Mouse (Mus musculus) kidney, embryonic 16.5 days (tissue): ENCODE results near the gene Fbxo34. TPM values are rescaled to one million over a fixed set of nuclear protein-coding genes. Genes with fewer than 3 reads are reported as not detected.

Experiments used
- ATAC-seq: fragments of 200-750 bp; cut with Nextera tagmentation; 2 replicates; pipeline ENCODE4 v1.8.0; 2017; ENCODE audit warnings: moderate TSS enrichment; ENCODE audit not compliant: low FRiP score, low TSS enrichment
- H3K27ac ChIP-seq: fragments of 300-500 bp; sonication (generic); 2 replicates; pipeline ENCODE4 v1.5.1; 2014; ENCODE audit warnings: low read length
- H3K27me3 ChIP-seq: fragments of 300-500 bp; sonication (generic); 2 replicates; pipeline ENCODE4 v1.6.1; 2014; ENCODE audit warnings: low read length, control low read depth, mixed read lengths; ENCODE audit not compliant: insufficient read depth
- H3K36me3 ChIP-seq: fragments of 300-500 bp; sonication (generic); 2 replicates; pipeline ENCODE4 v1.6.1; 2014; ENCODE audit warnings: low read length, control low read depth, mixed read lengths; ENCODE audit not compliant: insufficient read depth
- H3K4me1 ChIP-seq: fragments of 300-500 bp; sonication (generic); 2 replicates; pipeline ENCODE4 v1.6.1; 2014; ENCODE audit warnings: low read length, control low read depth, mixed read lengths; ENCODE audit not compliant: insufficient read depth
- H3K4me2 ChIP-seq: fragments of 300-500 bp; sonication (generic); replicated peaks from 2 replicates; pipeline ENCODE4 v1.6.1; 2014; ENCODE audit warnings: low read depth, low read length
- H3K4me3 ChIP-seq: fragments of 300-500 bp; sonication (generic); 2 replicates; pipeline ENCODE4 v1.5.1; 2014; ENCODE audit warnings: mild to moderate bottlenecking, low read length
- H3K9ac ChIP-seq: fragments of 300-500 bp; sonication (generic); replicated peaks from 2 replicates; pipeline ENCODE4 v1.6.1; 2014; ENCODE audit warnings: low read length
- H3K9me3 ChIP-seq: fragments of 300-500 bp; sonication (generic); 2 replicates; pipeline ENCODE4 v1.6.1; 2016; ENCODE audit warnings: low read length, control low read depth
- WGBS: fragments of 180-500 bp; shearing (Covaris S2); extraction: QIAGEN DNeasy Blood & Tissue Kit; methylation state at CpG from one replicate; pipeline ENCODE4 v1.1.7; 2014; 5-methylcytosine and 5-hydroxymethylcytosine counted together
- polyA plus RNA-seq: library from polyadenylated mRNA; unstranded; fragments of >200 nt; fragmentation: Nextera tagmentation; extraction: Ambion mirVana; gene quantifications from 2 replicates; pipeline ENCODE4 v1.2.1, GENCODE M21; 2015

Fbxo34 gene
- polyA plus RNA-seq, 1 experiment from 2014 or later, result 24.1 TPM

GRCm38 (mm10) chr14:47488732-47489131 is 38.5 kb downstream of the Fbxo34 start:
- H3K4me1 ChIP-seq, result peaks cover 18% of the 10 kb centered on the region
- H3K27me3 ChIP-seq, result no peaks in the 10 kb centered on the region
- no peak for ATAC-seq
- no peak overlapping the region for H3K4me2 ChIP-seq
- WGBS, result 56% methylated on average over 7 of the region's 7 CpGs
- H3K4me3 ChIP-seq, result no peak overlapping the region
- H3K9ac ChIP-seq, result no peak overlapping the region
- no peak overlapping the region for H3K27ac ChIP-seq
- H3K9me3 ChIP-seq, result no peaks in the 10 kb centered on the region
- H3K36me3 ChIP-seq, result no peaks in the 10 kb centered on the region

- ATAC-seq, result no peak
- WGBS, result 46% methylated on average over 10 of the region's 10 CpGs
- H3K9ac ChIP-seq, result no peak overlapping the region
- no peaks in the 10 kb centered on the region for H3K36me3 ChIP-seq
- H3K4me3 ChIP-seq, result no peak overlapping the region
- no peaks in the 10 kb centered on the region for H3K9me3 ChIP-seq
- no peak overlapping the region for H3K27ac ChIP-seq
- no peak overlapping the region for H3K4me2 ChIP-seq
- no peaks in the 10 kb centered on the region for H3K27me3 ChIP-seq
- peaks cover 18% of the 10 kb centered on the region for H3K4me1 ChIP-seq
Observed at GRCm38 (mm10) chr14:47489310-47490097, 39.3 kb downstream of the Fbxo34 start.

- Histone ChIP-seq H3K4me2 (no peak overlapping the region), H3K9me3 (no peaks in the 10 kb centered on the region), H3K4me3 (no peak overlapping the region), H3K27ac (no peak overlapping the region), H3K27me3 (no peaks in the 10 kb centered on the region), H3K36me3 (no peaks in the 10 kb centered on the region), H3K9ac (no peak overlapping the region), H3K4me1 (peaks cover 18% of the 10 kb centered on the region)
- 86% methylated on average over 2 of the region's 2 CpGs for WGBS
- ATAC-seq, result no peak
Observed at GRCm38 (mm10) chr14:47490732-47491131, 40.5 kb downstream of the Fbxo34 start.

- WGBS, result 92% methylated on average over 2 of the region's 2 CpGs
- H3K27me3 ChIP-seq, result no peaks in the 10 kb centered on the region
- H3K36me3 ChIP-seq, result no peaks in the 10 kb centered on the region
Observed at GRCm38 (mm10) chr14:47493592-47494361, 43.6 kb downstream of the Fbxo34 start.

GRCm38 (mm10) chr14:47495951-47496350 is 45.7 kb downstream of the Fbxo34 start:
- H3K9me3 ChIP-seq, result no peaks in the 10 kb centered on the region
- no peak overlapping the region for H3K4me3 ChIP-seq
- no peak for ATAC-seq
- no peak overlapping the region for H3K9ac ChIP-seq
- H3K4me2 ChIP-seq, result no peak overlapping the region
- no peak overlapping the region for H3K27ac ChIP-seq
- no peaks in the 10 kb centered on the region for H3K36me3 ChIP-seq
- no peaks in the 10 kb centered on the region; the same call in 1 of the 2 replicates for H3K4me1 ChIP-seq
- WGBS, result 94% methylated on average over 3 of the region's 3 CpGs
- no peaks in the 10 kb centered on the region for H3K27me3 ChIP-seq

More at GRCm38 (mm10) chr14:47493592-47494361, 43.6 kb downstream of the Fbxo34 start:
- no peaks in the 10 kb centered on the region for H3K9me3 ChIP-seq
- no peak overlapping the region for H3K9ac ChIP-seq
- no peak overlapping the region for H3K27ac ChIP-seq
- H3K4me3 ChIP-seq, result no peak overlapping the region
- no peak for ATAC-seq
- no peak overlapping the region for H3K4me2 ChIP-seq
- H3K4me1 ChIP-seq, result peaks cover 8% of the 10 kb centered on the region

GRCm38 (mm10) chr14:47497166-47497565 is 46.9 kb downstream of the Fbxo34 start:
- Histone ChIP-seq H3K27ac (no peak overlapping the region), H3K4me1 (no peaks in the 10 kb centered on the region; the same call in 1 of the 2 replicates), H3K4me3 (no peak overlapping the region), H3K36me3 (no peaks in the 10 kb centered on the region), H3K27me3 (no peaks in the 10 kb centered on the region), H3K4me2 (no peak overlapping the region), H3K9me3 (no peaks in the 10 kb centered on the region), H3K9ac (no peak overlapping the region)
- WGBS, result 84% methylated on average over 3 of the region's 3 CpGs
- ATAC-seq, result no peak

GRCm38 (mm10) chr14:47498632-47499031 is 48.4 kb downstream of the Fbxo34 start:
- Histone ChIP-seq H3K27me3 (no peaks in the 10 kb centered on the region), H3K27ac (no peak overlapping the region), H3K36me3 (no peaks in the 10 kb centered on the region), H3K4me3 (no peak overlapping the region), H3K9ac (no peak overlapping the region), H3K4me2 (no peak overlapping the region), H3K9me3 (no peaks in the 10 kb centered on the region), H3K4me1 (no peaks in the 10 kb centered on the region; the same call in 1 of the 2 replicates)
- WGBS, result 71% methylated on average over 5 of the region's 5 CpGs
- ATAC-seq, result no peak

GRCm38 (mm10) chr14:47504036-47504435 is 53.8 kb downstream of the Fbxo34 start:
- no peaks in the 10 kb centered on the region for H3K4me1 ChIP-seq
- H3K27me3 ChIP-seq, result no peaks in the 10 kb centered on the region
- no peak overlapping the region for H3K27ac ChIP-seq
- H3K4me2 ChIP-seq, result no peak overlapping the region
- 85% methylated on average over 3 of the region's 3 CpGs for WGBS
- 0 out of 2 replicates have a peak, but pooled peaks cover 4% of the 10 kb centered on the region for H3K36me3 ChIP-seq
- H3K9me3 ChIP-seq, result no peaks in the 10 kb centered on the region
- H3K4me3 ChIP-seq, result no peak overlapping the region
- ATAC-seq, result no peak
- no peak overlapping the region for H3K9ac ChIP-seq

- H3K27me3 ChIP-seq, result no peaks in the 10 kb centered on the region
- ATAC-seq, result no peak
- H3K9ac ChIP-seq, result no peak overlapping the region
- H3K4me3 ChIP-seq, result no peak overlapping the region
- H3K36me3 ChIP-seq, result 0 out of 2 replicates have a peak, but pooled peaks cover 4% of the 10 kb centered on the region
- H3K4me2 ChIP-seq, result no peak overlapping the region
- WGBS, result 88% methylated on average over 5 of the region's 5 CpGs
- no peak overlapping the region for H3K27ac ChIP-seq
- no peaks in the 10 kb centered on the region for H3K9me3 ChIP-seq
- H3K4me1 ChIP-seq, result 0 out of 2 replicates have a peak, but pooled peaks cover under 1% of the 10 kb centered on the region
Observed at GRCm38 (mm10) chr14:47506676-47507075, 56.5 kb downstream of the Fbxo34 start.

- H3K9me3 ChIP-seq, result no peaks in the 10 kb centered on the region
- 0 out of 2 replicates have a peak, but pooled peaks cover 4% of the 10 kb centered on the region for H3K36me3 ChIP-seq
- H3K4me1 ChIP-seq, result 0 out of 2 replicates have a peak, but pooled peaks cover 5% of the 10 kb centered on the region
- H3K27me3 ChIP-seq, result no peaks in the 10 kb centered on the region
- ATAC-seq, result no peak
- no peak overlapping the region for H3K9ac ChIP-seq
- H3K4me2 ChIP-seq, result no peak overlapping the region
- no peak overlapping the region for H3K4me3 ChIP-seq
- no peak overlapping the region for H3K27ac ChIP-seq
Observed at GRCm38 (mm10) chr14:47508035-47508434, 57.8 kb downstream of the Fbxo34 start.
